Mouse (Mus musculus): ENCODE results near the gene Paip2b.

DNA sequence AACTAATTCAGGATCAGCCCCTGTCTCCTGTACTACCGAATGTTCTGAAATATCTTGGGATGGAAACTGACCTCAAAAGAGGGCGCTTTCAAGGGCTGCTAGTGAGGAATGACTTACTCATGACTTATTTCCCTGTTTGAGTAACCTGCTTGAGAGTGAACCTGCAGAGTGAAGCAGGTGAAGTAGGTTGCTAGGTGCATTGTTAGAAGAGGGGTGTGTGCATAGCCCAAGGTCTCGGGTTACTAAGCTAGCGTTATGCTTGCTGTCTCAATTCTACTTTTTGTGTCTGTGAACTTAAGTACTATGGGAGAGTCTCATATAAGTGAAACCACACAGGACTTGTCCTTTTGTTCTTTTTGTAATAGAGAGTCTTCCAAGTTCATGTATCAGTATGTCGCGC lies 8.5 kb upstream of the Paip2b start:
- TF ChIP-seq CTCF (conservative IDR thresholded peaks at IDR 0.05; ENCODE audit: low read length): no peak
- TF ChIP-seq POU5F1 (IDR thresholded peaks at IDR 0.05; ENCODE audit: borderline replicate concordance, low read length): no peak
- TF ChIP-seq NANOG (IDR thresholded peaks at IDR 0.05; ENCODE audit: borderline replicate concordance, low read length): no peak

All from E14TG2a.4 (cell line).